Mouse (Mus musculus) kidney, adult 2 months (tissue): ENCODE data around the gene Znhit1. TPM values are rescaled to one million over a fixed set of nuclear protein-coding genes. Genes with fewer than 3 reads are reported as not detected.

Experiments used
- DNase-seq: peaks from one replicate; pipeline ENCODE4 v3.0.0; 2021
- H3K27ac ChIP-seq: fragments of 200-500 bp; 2 replicates; pipeline ENCODE4 v1.5.1; 2012; ENCODE audit warnings: low read depth, low read length, control low read depth, inconsistent platforms; ENCODE audit not compliant: insufficient read depth
- H3K27me3 ChIP-seq: fragments of 200-500 bp; replicated peaks from 2 replicates; pipeline ENCODE4 v1.6.1; 2012; ENCODE audit warnings: mild to moderate bottlenecking, moderate library complexity, low read length, inconsistent platforms; ENCODE audit not compliant: control insufficient read depth, insufficient read depth
- H3K36me3 ChIP-seq: fragments of 200-500 bp; 2 replicates; pipeline ENCODE4 v1.6.1; 2012; ENCODE audit warnings: mild to moderate bottlenecking, moderate library complexity, low read length, inconsistent platforms; ENCODE audit not compliant: control insufficient read depth, insufficient read depth
- H3K4me1 ChIP-seq: fragments of 200-500 bp; 2 replicates; pipeline ENCODE4 v1.6.1; 2011; ENCODE audit warnings: low read length; ENCODE audit not compliant: control insufficient read depth, insufficient read depth
- H3K4me3 ChIP-seq: fragments of 200-500 bp; 2 replicates; pipeline ENCODE4 v1.5.1; 2011; ENCODE audit warnings: mild to moderate bottlenecking, low read depth, low read length, control low read depth; ENCODE audit not compliant: insufficient read depth
- CTCF ChIP-seq: fragments of 200-500 bp; conservative IDR thresholded peaks from 2 replicates; pipeline ENCODE4 v1.5.1; 2011; ENCODE audit warnings: low read depth, mild to moderate bottlenecking, control low read depth, low read length, moderate library complexity, mixed read lengths; ENCODE audit not compliant: insufficient read depth, insufficient read length
- POLR2A ChIP-seq: fragments of 200-500 bp; IDR thresholded peaks from one replicate; pipeline ENCODE4 v1.6.1; 2011; ENCODE audit warnings: low read depth, low read length, control low read depth
- WGBS: fragments of 180-500 bp; shearing (Covaris S2); methylation state at CpG from one replicate; pipeline ENCODE4 v1.1.7; 2018; 5-methylcytosine and 5-hydroxymethylcytosine counted together
- polyA plus RNA-seq: library from polyadenylated mRNA; depleted of rRNA; stranded (reverse); fragments of >200 nt; gene quantifications from 2 replicates; pipeline ENCODE4 v1.2.3, GENCODE M21; 2012; rRNA removed

Gene Znhit1
- polyA plus RNA-seq, result 99.7 and 105 TPM in 2 replicates

DNA sequence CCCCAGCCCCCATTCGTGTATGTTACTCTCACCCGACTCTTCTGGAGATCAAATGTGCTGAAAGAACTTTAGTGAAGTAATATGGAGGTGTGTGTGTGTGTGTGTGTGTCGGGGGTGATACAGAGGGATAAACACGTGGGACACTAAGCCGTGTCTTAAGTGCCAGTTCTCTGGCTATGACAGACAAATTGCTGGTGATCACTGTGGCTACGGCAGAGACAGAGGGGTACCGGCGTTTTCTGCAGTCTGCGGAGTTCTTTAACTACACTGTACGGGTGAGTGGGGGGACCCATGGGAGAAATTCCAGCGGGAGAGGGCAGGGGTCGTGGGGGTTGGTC is at the start of gene Znhit1:
TSS of gene Znhit1 (minus strand) at position 88 of the 338 bp plus-strand sequence.
- H3K27me3 ChIP-seq, result no peaks in the 10 kb centered on the region
- peaks cover 4% of the 10 kb centered on the region; the same call in 1 of the 2 replicates for H3K4me1 ChIP-seq
- no peak for TF ChIP-seq POLR2A
- no peak for TF ChIP-seq CTCF
- no peak for DNase-seq
- H3K36me3 ChIP-seq, result no peaks in the 10 kb centered on the region
- peak within 1 kb of the TSS; percentile 88 for H3K4me3 ChIP-seq
- 7% methylated on average over 12 of the region's 12 CpGs for WGBS
- H3K27ac ChIP-seq, result peak within 1 kb of the TSS; percentile 21

GRCm38 (mm10) chr5:137036211-137036610 is 48.4 kb upstream of the Znhit1 start:
- TF ChIP-seq CTCF (no peak), POLR2A (no peak)

DNA sequence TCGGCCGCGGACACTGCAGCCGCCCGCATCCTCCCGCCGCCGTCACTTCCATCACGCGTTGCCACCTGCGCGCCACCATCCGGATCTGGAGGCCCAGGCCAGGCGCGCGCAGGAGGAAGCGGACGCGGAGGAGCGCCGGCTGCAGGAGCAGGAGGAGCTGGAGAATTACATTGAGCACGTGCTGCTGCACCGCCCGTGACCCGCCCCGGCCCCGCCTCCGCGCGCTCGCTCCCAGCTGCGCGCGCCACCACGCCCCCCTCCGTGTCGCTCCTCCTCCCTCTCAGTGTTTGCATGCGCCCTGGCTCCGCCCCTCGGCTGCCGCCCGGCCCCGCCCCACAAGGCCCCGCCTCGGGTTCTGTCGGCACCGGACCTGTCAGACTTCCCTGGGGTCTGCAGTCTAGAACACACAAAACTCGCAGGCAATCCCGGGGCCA is 44.8 kb upstream of the Znhit1 start:
- WGBS, result 2% methylated on average over 39 of the region's 49 CpGs
- TF ChIP-seq CTCF (no peak), POLR2A (no peak)
- DNase-seq, result peak; percentile 94
- no peaks in the 10 kb centered on the region for H3K36me3 ChIP-seq
- H3K27me3 ChIP-seq, result peaks cover 5% of the 10 kb centered on the region; the same call in 1 of the 2 replicates
- H3K27ac ChIP-seq, result no peak overlapping the region
- H3K4me1 ChIP-seq, result peaks cover 8% of the 10 kb centered on the region; the same call in 1 of the 2 replicates
- peak overlapping the region; percentile 42 for H3K4me3 ChIP-seq

More at GRCm38 (mm10) chr5:137036211-137036610, 48.4 kb upstream of the Znhit1 start:
- DNase-seq, result no peak
- Histone ChIP-seq H3K27me3 (no peaks in the 10 kb centered on the region; the same call in 1 of the 2 replicates), H3K4me3 (no peak overlapping the region), H3K4me1 (peaks cover 8% of the 10 kb centered on the region; the same call in 1 of the 2 replicates), H3K36me3 (no peaks in the 10 kb centered on the region), H3K27ac (no peak overlapping the region)
- 88% methylated on average over 13 of the region's 13 CpGs for WGBS

DNA sequence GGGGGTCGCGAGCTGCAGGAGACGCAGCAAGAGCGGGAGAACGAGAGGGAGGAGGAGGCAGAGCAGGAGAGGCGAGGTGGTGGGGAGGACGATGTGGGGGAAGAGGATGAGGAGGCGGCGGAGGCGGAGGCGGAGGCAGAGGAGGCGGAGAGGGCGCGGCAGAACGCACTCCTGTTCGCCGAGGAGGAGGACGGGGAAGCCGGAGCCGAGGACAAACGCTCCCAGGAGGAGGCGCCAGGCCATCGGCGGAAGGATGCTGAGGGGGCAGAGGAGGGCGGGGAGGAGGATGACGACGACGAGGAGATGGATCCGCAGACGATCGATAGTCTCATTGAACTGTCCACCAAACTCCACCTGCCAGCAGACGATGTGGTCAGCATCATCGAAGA is 44.2 kb upstream of the Znhit1 start:
- no peak overlapping the region for H3K27ac ChIP-seq
- WGBS, result 2% methylated on average over 32 of the region's 33 CpGs
- DNase-seq, result no peak
- peaks cover 8% of the 10 kb centered on the region; the same call in 1 of the 2 replicates for H3K4me1 ChIP-seq
- TF ChIP-seq CTCF, result no peak
- TF ChIP-seq POLR2A, result no peak
- peak overlapping the region; percentile 42 for H3K4me3 ChIP-seq
- peaks cover 5% of the 10 kb centered on the region; the same call in 1 of the 2 replicates for H3K27me3 ChIP-seq
- H3K36me3 ChIP-seq, result no peaks in the 10 kb centered on the region

GRCm38 (mm10) chr5:137031076-137032032 is 43.5 kb upstream of the Znhit1 start:
- no peaks in the 10 kb centered on the region for H3K36me3 ChIP-seq
- TF ChIP-seq CTCF, result no peak
- TF ChIP-seq POLR2A, result no peak
- H3K27ac ChIP-seq, result no peak overlapping the region
- H3K4me1 ChIP-seq, result peaks cover 8% of the 10 kb centered on the region; the same call in 1 of the 2 replicates
- peak; percentile 26 for DNase-seq
- 1% methylated on average over 78 of the region's 78 CpGs for WGBS
- peak overlapping the region; percentile 42; the same call in 1 of the 2 replicates for H3K4me3 ChIP-seq
- H3K27me3 ChIP-seq, result peaks cover 5% of the 10 kb centered on the region

GRCm38 (mm10) chr5:137030416-137030810 is 42.6 kb upstream of the Znhit1 start:
- Histone ChIP-seq H3K27me3 (peaks cover 5% of the 10 kb centered on the region), H3K36me3 (no peaks in the 10 kb centered on the region), H3K4me3 (no peak overlapping the region), H3K4me1 (peaks cover 8% of the 10 kb centered on the region; the same call in 1 of the 2 replicates), H3K27ac (no peak overlapping the region)
- no peak for DNase-seq
- WGBS, result 16% methylated on average over 22 of the region's 22 CpGs
- no peak for TF ChIP-seq CTCF
- no peak for TF ChIP-seq POLR2A

DNA sequence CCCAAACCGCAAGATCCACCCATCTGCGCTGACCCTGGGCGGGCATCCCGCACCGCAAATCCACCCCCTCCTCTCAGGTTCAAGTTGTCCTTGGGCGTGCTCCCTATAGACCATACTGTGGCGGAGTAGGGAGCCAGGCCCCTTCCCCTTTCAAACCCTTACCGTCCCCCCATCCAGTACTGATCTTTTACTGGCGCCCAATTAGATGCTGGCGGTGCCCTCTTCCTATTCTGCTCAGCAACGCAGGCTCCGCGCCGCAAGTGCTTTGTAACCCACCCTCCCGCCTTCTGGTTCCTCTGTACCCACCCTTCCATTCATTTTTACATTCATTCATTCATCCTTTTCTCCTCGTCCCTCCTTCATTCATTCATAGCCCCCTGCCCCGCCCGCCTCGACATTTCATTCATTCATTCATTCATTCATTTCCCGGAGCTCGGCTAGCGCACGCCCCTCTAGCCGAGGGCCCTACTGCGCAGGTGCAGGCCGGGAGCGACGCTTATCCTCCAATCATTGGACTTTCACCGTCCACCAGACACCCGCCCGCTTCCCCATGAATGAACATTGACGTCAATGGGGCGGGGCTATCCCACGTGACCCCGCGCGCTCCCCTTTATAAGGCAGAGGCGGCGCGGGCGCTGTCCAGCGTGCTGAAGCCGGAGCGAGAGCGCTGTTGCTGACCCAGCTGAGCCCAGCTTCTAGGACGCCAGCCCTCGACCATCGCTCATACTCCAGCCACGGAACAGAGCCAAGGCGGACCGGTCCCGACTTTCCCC is 42.0 kb upstream of the Znhit1 start:
- no peak for TF ChIP-seq CTCF
- TF ChIP-seq POLR2A, result no peak
- peaks cover 8% of the 10 kb centered on the region; the same call in 1 of the 2 replicates for H3K4me1 ChIP-seq
- no peaks in the 10 kb centered on the region for H3K36me3 ChIP-seq
- 1% methylated on average over 52 of the region's 52 CpGs for WGBS
- no peak overlapping the region for H3K27ac ChIP-seq
- no peak overlapping the region for H3K4me3 ChIP-seq
- peaks cover 5% of the 10 kb centered on the region for H3K27me3 ChIP-seq
- DNase-seq, result peak; percentile 96
